Mouse (Mus musculus) neural tube, embryonic 12.5 days (tissue): ENCODE data around the gene Olfr263. TPM values are rescaled to one million over a fixed set of nuclear protein-coding genes. Genes with fewer than 3 reads are reported as not detected.
A peak's percentile ranks its signal among the peaks of the same experiment; 100 is the strongest.
"Not testable (repeated sequence)": the region's sequence is repeated elsewhere in the genome, so short reads cannot be mapped to it uniquely, and the experiment has no call there.

Experiments
- ATAC-seq: fragments of 200-750 bp; cut with Nextera tagmentation; 2 replicates; pipeline ENCODE4 v1.8.0; 2017; ENCODE audit warnings: low read depth, mild to moderate bottlenecking, moderate TSS enrichment, moderate library complexity; ENCODE audit not compliant: low FRiP score
- H3K27ac ChIP-seq: fragments of 300-500 bp; sonication (generic); 2 replicates; pipeline ENCODE4 v1.5.1; 2016
- H3K27me3 ChIP-seq: fragments of 300-500 bp; sonication (generic); replicated peaks from 2 replicates; pipeline ENCODE4 v1.6.1; 2016; ENCODE audit warnings: mild to moderate bottlenecking
- H3K36me3 ChIP-seq: fragments of 300-500 bp; sonication (generic); 2 replicates; pipeline ENCODE4 v1.6.1; 2016; ENCODE audit warnings: mild to moderate bottlenecking
- H3K4me1 ChIP-seq: fragments of 300-500 bp; sonication (generic); 2 replicates; pipeline ENCODE4 v1.6.1; 2016
- H3K4me2 ChIP-seq: fragments of 300-500 bp; sonication (generic); replicated peaks from 2 replicates; pipeline ENCODE4 v1.6.1; 2016; ENCODE audit warnings: mild to moderate bottlenecking
- H3K4me3 ChIP-seq: fragments of 300-500 bp; sonication (generic); 2 replicates; pipeline ENCODE4 v1.5.1; 2016
- H3K9ac ChIP-seq: fragments of 300-500 bp; sonication (generic); 2 replicates; pipeline ENCODE4 v1.6.1; 2016; ENCODE audit warnings: mild to moderate bottlenecking
- H3K9me3 ChIP-seq: fragments of 300-500 bp; sonication (generic); 2 replicates; pipeline ENCODE4 v1.6.1; 2016; ENCODE audit warnings: mild to moderate bottlenecking
- WGBS: fragments of 180-500 bp; shearing (Covaris S2); methylation state at CpG from one replicate; pipeline ENCODE4 v1.1.7; 2016; 5-methylcytosine and 5-hydroxymethylcytosine counted together
- polyA plus RNA-seq: library from polyadenylated mRNA; unstranded; fragments of >200 nt; fragmentation: Nextera tagmentation; extraction: Ambion mirVana; gene quantifications from 2 replicates; pipeline ENCODE4 v1.2.1, GENCODE M21; 2016

The Olfr263 gene
- not detected in 2 replicates for polyA plus RNA-seq

DNA sequence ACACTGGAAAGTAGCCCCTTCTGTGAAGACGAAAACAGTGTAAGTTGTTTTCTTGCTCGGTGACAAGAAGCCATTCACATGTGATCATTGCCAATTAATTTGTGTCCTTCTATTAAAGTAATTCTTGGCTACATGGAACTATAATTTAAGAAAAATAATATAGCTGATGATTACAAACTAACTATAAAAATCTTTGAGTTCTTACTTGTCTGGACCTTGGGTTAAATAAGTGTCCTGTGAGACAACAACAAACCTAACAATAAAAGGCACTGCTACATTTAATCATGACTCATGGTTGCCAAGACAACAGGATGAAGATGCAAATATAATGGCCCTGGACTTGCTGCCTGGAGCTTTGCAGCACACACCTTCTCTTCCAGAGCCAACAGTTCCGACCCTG, at the start of gene Olfr263:
Gene Olfr263 (plus strand): TSS at position 301 of the 400 bp plus-strand sequence.
- not testable (repeated sequence) for H3K9ac ChIP-seq, H3K36me3 ChIP-seq, H3K4me3 ChIP-seq, H3K27ac ChIP-seq, H3K4me2 ChIP-seq, H3K4me1 ChIP-seq, H3K9me3 ChIP-seq, ATAC-seq, H3K27me3 ChIP-seq
- 82% methylated on average over 3 of the region's 3 CpGs for WGBS

DNA sequence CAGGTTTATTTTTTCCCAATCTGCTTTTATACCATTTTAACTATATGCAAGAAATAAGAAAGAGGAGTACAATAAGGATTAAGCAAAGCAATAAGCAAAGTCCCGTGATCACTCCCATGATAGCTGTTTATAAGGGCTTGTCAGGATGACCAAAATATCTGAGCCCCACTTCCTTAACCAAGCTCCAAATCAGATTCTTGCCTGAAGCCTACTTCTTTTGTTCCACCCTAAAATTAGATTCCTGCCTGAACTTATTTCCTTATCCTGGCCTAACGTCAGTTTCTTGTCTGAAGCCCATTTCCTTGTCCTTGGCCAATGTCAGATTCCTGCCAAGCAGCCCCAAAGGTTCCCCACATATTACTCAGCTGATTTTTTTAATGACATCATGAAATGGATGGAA, 46.8 kb upstream of the Olfr263 start:
- no peak overlapping the region for H3K4me2 ChIP-seq
- WGBS: 84% methylated on average over 2 of the region's 2 CpGs
- H3K4me3 ChIP-seq: no peak overlapping the region
- H3K36me3 ChIP-seq: no peaks in the 10 kb centered on the region
- no peaks in the 10 kb centered on the region for H3K27me3 ChIP-seq
- no peak overlapping the region for H3K9ac ChIP-seq
- H3K27ac ChIP-seq: no peak overlapping the region
- H3K9me3 ChIP-seq: no peaks in the 10 kb centered on the region
- ATAC-seq: no peak
- H3K4me1 ChIP-seq: no peaks in the 10 kb centered on the region

GRCm38 (mm10) chr13:21109759-21110158, 19.7 kb upstream of the Olfr263 start:
- no peaks in the 10 kb centered on the region for H3K9me3 ChIP-seq
- H3K27ac ChIP-seq: no peak overlapping the region
- no peaks in the 10 kb centered on the region for H3K36me3 ChIP-seq
- H3K4me2 ChIP-seq: no peak overlapping the region
- no peaks in the 10 kb centered on the region for H3K4me1 ChIP-seq
- no peak overlapping the region for H3K4me3 ChIP-seq
- H3K9ac ChIP-seq: no peak overlapping the region
- 95% methylated on average over 3 of the region's 3 CpGs for WGBS
- ATAC-seq: no peak
- H3K27me3 ChIP-seq: no peaks in the 10 kb centered on the region

DNA sequence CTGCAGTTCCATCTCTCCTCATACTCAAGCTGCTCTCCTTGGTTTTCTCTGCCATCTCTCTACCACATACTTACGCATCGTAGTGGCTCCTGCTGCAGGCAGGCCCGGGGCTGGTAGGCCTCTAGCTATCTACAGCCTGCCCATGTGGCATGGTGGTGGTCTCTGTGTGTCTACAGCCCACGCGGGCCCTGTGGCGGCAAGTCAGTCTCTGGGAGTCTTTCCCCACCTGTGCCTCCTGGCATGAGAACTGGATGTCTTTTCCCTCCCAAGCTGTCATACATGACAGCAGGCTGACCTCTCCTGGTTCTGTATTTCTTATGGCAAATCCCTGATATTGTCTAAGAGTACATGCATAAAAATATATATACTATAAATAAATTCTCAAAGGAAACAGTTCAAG, 19.0 kb upstream of the Olfr263 start:
- WGBS: 89% methylated on average over 6 of the region's 6 CpGs
- Histone ChIP-seq H3K27ac (no peak overlapping the region), H3K4me1 (no peaks in the 10 kb centered on the region), H3K9me3 (no peaks in the 10 kb centered on the region), H3K9ac (no peak overlapping the region), H3K4me3 (no peak overlapping the region), H3K4me2 (no peak overlapping the region), H3K36me3 (no peaks in the 10 kb centered on the region), H3K27me3 (no peaks in the 10 kb centered on the region)
- ATAC-seq: no peak

DNA sequence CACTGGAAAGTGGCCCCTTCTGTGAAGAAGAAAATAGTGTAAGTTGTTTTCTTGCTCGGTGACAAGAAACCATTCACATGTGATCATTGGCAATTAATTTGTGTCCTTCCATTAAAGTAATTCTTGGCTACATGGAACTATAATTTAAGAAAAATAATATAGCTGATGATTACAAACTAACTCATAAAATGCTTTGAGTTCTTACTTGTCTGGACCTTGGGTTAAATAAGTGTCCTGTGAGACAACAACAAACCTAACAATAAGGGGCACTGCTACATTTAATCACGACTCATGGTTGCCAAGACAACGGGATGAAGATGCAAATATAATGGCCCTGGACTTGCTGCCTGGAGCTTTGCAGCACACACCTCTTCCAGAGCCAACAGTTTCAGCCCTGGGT, 18.3 kb upstream of the Olfr263 start, which contains the start of gene Olfr1369-ps1:
Gene Olfr1369-ps1 (plus strand): TSS at position 301 of the 400 bp plus-strand sequence.
- H3K4me2 ChIP-seq, H3K27me3 ChIP-seq, H3K9me3 ChIP-seq, H3K4me1 ChIP-seq, H3K27ac ChIP-seq, H3K36me3 ChIP-seq, ATAC-seq, H3K4me3 ChIP-seq, H3K9ac ChIP-seq: not testable (repeated sequence)
- WGBS: 75% methylated on average over 3 of the region's 3 CpGs

- no peak overlapping the region for H3K4me3 ChIP-seq
- no peaks in the 10 kb centered on the region for H3K36me3 ChIP-seq
- 89% methylated on average over 4 of the region's 4 CpGs for WGBS
- no peak for ATAC-seq
- H3K27me3 ChIP-seq: no peaks in the 10 kb centered on the region
- no peaks in the 10 kb centered on the region for H3K9me3 ChIP-seq
- H3K9ac ChIP-seq: no peak overlapping the region
- no peaks in the 10 kb centered on the region for H3K4me1 ChIP-seq
- no peak overlapping the region for H3K27ac ChIP-seq
- no peak overlapping the region for H3K4me2 ChIP-seq
Measured at GRCm38 (mm10) chr13:21114121-21114520, 15.3 kb upstream of the Olfr263 start.

- H3K9me3 ChIP-seq: no peaks in the 10 kb centered on the region
- no peak for ATAC-seq
- no peaks in the 10 kb centered on the region for H3K4me1 ChIP-seq
- H3K4me2 ChIP-seq: no peak overlapping the region
- H3K4me3 ChIP-seq: no peak overlapping the region
- no peaks in the 10 kb centered on the region for H3K27me3 ChIP-seq
- H3K27ac ChIP-seq: no peak overlapping the region
- no peaks in the 10 kb centered on the region for H3K36me3 ChIP-seq
- H3K9ac ChIP-seq: no peak overlapping the region
- 45% methylated on average over 8 of the region's 8 CpGs for WGBS
Measured at GRCm38 (mm10) chr13:21142421-21142820, 13.0 kb downstream of the Olfr263 start.

DNA sequence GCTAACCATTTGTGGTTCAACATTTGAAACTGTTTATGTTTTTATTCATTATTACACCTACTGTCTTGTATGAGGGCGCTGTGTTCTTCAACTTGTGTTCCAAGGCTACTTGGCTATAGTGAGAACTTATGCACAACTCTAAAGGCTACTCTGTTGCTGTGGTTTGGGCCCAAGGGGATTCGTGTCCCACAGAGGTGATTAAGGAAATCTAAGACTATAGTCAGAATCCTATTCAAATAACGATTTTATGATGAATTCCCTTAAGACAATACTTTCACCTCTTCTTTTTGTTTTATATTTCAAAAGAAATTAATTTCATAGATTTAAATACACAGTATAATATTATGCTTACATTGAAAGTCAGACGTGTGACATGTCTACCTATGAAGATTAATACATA, 16.3 kb downstream of the Olfr263 start, which contains the start of gene Olfr1368:
Gene Olfr1368 (minus strand): TSS at position 101 of the 400 bp plus-strand sequence.
- ATAC-seq: no peak
- Histone ChIP-seq H3K36me3 (no peaks in the 10 kb centered on the region), H3K4me3 (no peak within 1 kb of the TSS), H3K27ac (no peak within 1 kb of the TSS), H3K27me3 (no peaks in the 10 kb centered on the region), H3K4me2 (no peak within 1 kb of the TSS), H3K9ac (no peak within 1 kb of the TSS), H3K9me3 (no peaks in the 10 kb centered on the region), H3K4me1 (no peaks in the 10 kb centered on the region)
- 73% methylated on average over 4 of the region's 4 CpGs for WGBS

DNA sequence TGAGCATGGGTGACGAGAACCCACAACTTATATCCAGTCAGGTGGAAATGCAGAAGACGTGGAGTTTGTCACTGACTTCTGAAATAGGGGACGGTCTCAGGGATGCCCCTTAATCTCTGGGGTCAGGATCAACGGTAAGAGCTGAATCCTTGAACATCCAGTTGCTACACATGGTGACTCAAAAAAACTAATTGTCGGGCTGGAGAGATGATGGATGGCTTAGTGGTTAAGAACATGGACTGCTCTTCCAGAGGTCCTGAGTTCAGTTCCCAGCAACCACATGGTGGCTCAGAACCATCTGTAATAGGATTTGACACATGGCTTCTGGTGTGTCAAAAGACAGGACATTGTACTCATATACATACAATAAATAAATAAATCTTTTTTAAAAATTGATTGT, 26.4 kb downstream of the Olfr263 start:
- no peak overlapping the region for H3K27ac ChIP-seq
- 85% methylated on average over 5 of the region's 5 CpGs for WGBS
- ATAC-seq: no peak
- H3K36me3 ChIP-seq: no peaks in the 10 kb centered on the region
- H3K4me1 ChIP-seq: peaks cover 3% of the 10 kb centered on the region; the same call in 1 of the 2 replicates
- H3K9ac ChIP-seq: no peak overlapping the region
- H3K27me3 ChIP-seq: 0 out of 2 replicates have a peak, but pooled peaks cover 2% of the 10 kb centered on the region
- H3K4me2 ChIP-seq: no peak overlapping the region
- H3K4me3 ChIP-seq: no peak overlapping the region
- no peaks in the 10 kb centered on the region for H3K9me3 ChIP-seq

DNA sequence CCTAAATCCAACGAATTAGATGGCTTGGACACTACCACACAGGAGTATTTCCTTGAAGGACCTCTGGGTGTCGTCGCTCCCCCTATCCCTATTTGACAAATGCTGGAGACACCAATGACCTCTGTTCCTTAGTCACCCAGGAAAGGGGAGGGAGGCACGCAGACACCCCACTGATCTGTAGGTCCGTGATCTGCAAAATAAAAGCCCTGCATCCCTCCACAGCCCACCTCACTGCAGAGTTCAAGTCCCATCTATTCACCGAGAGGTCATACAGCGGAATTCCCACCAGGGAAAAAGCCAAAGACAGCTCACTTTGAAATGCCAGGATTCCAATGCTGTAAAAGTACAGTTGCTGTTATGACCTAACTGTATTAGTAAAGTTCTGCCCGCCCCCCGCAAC, 28.6 kb downstream of the Olfr263 start:
- 4% methylated on average over 9 of the region's 9 CpGs for WGBS

GRCm38 (mm10) chr13:21158785-21159474, 29.5 kb downstream of the Olfr263 start:
- peak overlapping the region; percentile 22; the same call in 1 of the 2 replicates for H3K9ac ChIP-seq
- under 1% methylated on average over 19 of the region's 19 CpGs for WGBS
- H3K27me3 ChIP-seq: 0 out of 2 replicates have a peak, but pooled peaks cover 2% of the 10 kb centered on the region
- ATAC-seq: peak; percentile 27
- no peaks in the 10 kb centered on the region for H3K36me3 ChIP-seq
- peak overlapping the region; percentile 46 for H3K4me3 ChIP-seq
- H3K4me1 ChIP-seq: peaks cover 3% of the 10 kb centered on the region; the same call in 1 of the 2 replicates
- peak overlapping the region; percentile 91 for H3K4me2 ChIP-seq
- no peaks in the 10 kb centered on the region for H3K9me3 ChIP-seq
- H3K27ac ChIP-seq: no peak overlapping the region

More for the DNA sequence above, 28.6 kb downstream of the Olfr263 start:
- Histone ChIP-seq H3K4me3 (0 out of 2 replicates have a peak overlapping the region, but pooled peaks have one; percentile 3), H3K9me3 (no peaks in the 10 kb centered on the region), H3K27ac (no peak overlapping the region), H3K9ac (no peak overlapping the region), H3K4me1 (peaks cover 3% of the 10 kb centered on the region; the same call in 1 of the 2 replicates), H3K36me3 (no peaks in the 10 kb centered on the region), H3K4me2 (peak overlapping the region; percentile 91), H3K27me3 (0 out of 2 replicates have a peak, but pooled peaks cover 2% of the 10 kb centered on the region)
- no peak for ATAC-seq

GRCm38 (mm10) chr13:21159475-21159819, 30.0 kb downstream of the Olfr263 start:
- H3K4me3 ChIP-seq: peak overlapping the region; percentile 46
- H3K4me2 ChIP-seq: peak overlapping the region; percentile 91
- H3K36me3 ChIP-seq: no peaks in the 10 kb centered on the region
- peaks cover 3% of the 10 kb centered on the region; the same call in 1 of the 2 replicates for H3K4me1 ChIP-seq
- under 1% methylated on average over 15 of the region's 15 CpGs for WGBS
- H3K27me3 ChIP-seq: 0 out of 2 replicates have a peak, but pooled peaks cover 2% of the 10 kb centered on the region
- H3K9ac ChIP-seq: peak overlapping the region; percentile 22; the same call in 1 of the 2 replicates
- H3K9me3 ChIP-seq: no peaks in the 10 kb centered on the region
- H3K27ac ChIP-seq: no peak overlapping the region
- no peak for ATAC-seq
